Mouse (Mus musculus): Measurements from ENCODE around the gene Agbl4.

GRCm38 (mm10) chr4:111691057-111691543 lies 1293.6 kb downstream of the Agbl4 start:
- TF ChIP-seq USF1 (IDR thresholded peaks at IDR 0.05; ENCODE audit: low read depth, low read length) (no peak), CTCF (conservative IDR thresholded peaks at IDR 0.05 in 1 of 2, IDR thresholded peaks at IDR 0.05 in 1 of 2; ENCODE audit: low read depth in 2 of 2, low read length in 2 of 2) (no peak)
